Mouse (Mus musculus): ENCODE measurements around the gene Tmc8. TPM values are rescaled to one million over a fixed set of nuclear protein-coding genes. Genes with fewer than 3 reads are reported as not detected.

Gene Tmc8
- polyA plus RNA-seq, 1 experiment from 2014 or later = 1.5 TPM

GRCm38 (mm10) chr11:117760374-117761119 lies 21.3 kb upstream of the Tmc8 start:
- Histone ChIP-seq H3K9ac (no peak overlapping the region), H3K27ac (no peak overlapping the region), H3K4me1 (no peaks in the 10 kb centered on the region), H3K36me3 (replicated peaks) (peaks cover 60% of the 10 kb centered on the region), H3K4me3 (no peak overlapping the region), H3K4me2 (no peak overlapping the region), H3K9me3 (no peaks in the 10 kb centered on the region), H3K27me3 (replicated peaks) (no peaks in the 10 kb centered on the region)
- 88% methylated on average over 26 of the region's 26 CpGs for WGBS
- no peak for ATAC-seq (replicated peaks)

- no peaks in the 10 kb centered on the region for H3K9me3 ChIP-seq
- H3K27me3 ChIP-seq (replicated peaks) = no peaks in the 10 kb centered on the region
- no peak overlapping the region for H3K27ac ChIP-seq
- H3K4me2 ChIP-seq = no peak overlapping the region
- no peak overlapping the region for H3K9ac ChIP-seq
- WGBS = 90% methylated on average over 13 of the region's 13 CpGs
- no peaks in the 10 kb centered on the region for H3K4me1 ChIP-seq
- H3K36me3 ChIP-seq (replicated peaks) = peaks cover 47% of the 10 kb centered on the region
- H3K4me3 ChIP-seq = no peak overlapping the region
- ATAC-seq (replicated peaks) = no peak
Observed at GRCm38 (mm10) chr11:117761801-117762200, 20.1 kb upstream of the Tmc8 start.

- H3K4me3 ChIP-seq = no peak overlapping the region
- WGBS = 84% methylated on average over 12 of the region's 12 CpGs
- H3K27me3 ChIP-seq (replicated peaks) = no peaks in the 10 kb centered on the region
- H3K9me3 ChIP-seq = no peaks in the 10 kb centered on the region
- H3K36me3 ChIP-seq (replicated peaks) = peaks cover 43% of the 10 kb centered on the region
- no peak overlapping the region for H3K9ac ChIP-seq
- H3K4me1 ChIP-seq = no peaks in the 10 kb centered on the region
- no peak overlapping the region for H3K27ac ChIP-seq
- H3K4me2 ChIP-seq = no peak overlapping the region
- no peak for ATAC-seq (replicated peaks)
Observed at GRCm38 (mm10) chr11:117762246-117762645, 19.6 kb upstream of the Tmc8 start.

- H3K4me3 ChIP-seq = no peak overlapping the region
- H3K27me3 ChIP-seq (replicated peaks) = no peaks in the 10 kb centered on the region
- no peak overlapping the region for H3K9ac ChIP-seq
- ATAC-seq (replicated peaks) = no peak
- H3K36me3 ChIP-seq (replicated peaks) = peaks cover 27% of the 10 kb centered on the region
- no peak overlapping the region for H3K4me2 ChIP-seq
- H3K9me3 ChIP-seq = no peaks in the 10 kb centered on the region
- no peak overlapping the region; the same call in 1 of the 2 replicates for H3K27ac ChIP-seq
- H3K4me1 ChIP-seq = peaks cover 4% of the 10 kb centered on the region; the same call in 1 of the 2 replicates
- WGBS = 89% methylated on average over 9 of the region's 9 CpGs
Observed at GRCm38 (mm10) chr11:117764319-117764718, 17.6 kb upstream of the Tmc8 start.

- H3K9ac ChIP-seq = no peak overlapping the region
- H3K4me1 ChIP-seq = peaks cover 6% of the 10 kb centered on the region; the same call in 1 of the 2 replicates
- H3K27me3 ChIP-seq (replicated peaks) = no peaks in the 10 kb centered on the region
- 90% methylated on average over 5 of the region's 5 CpGs for WGBS
- H3K9me3 ChIP-seq = no peaks in the 10 kb centered on the region
- 0 out of 2 replicates have a peak, but pooled peaks have one; percentile 12 for ATAC-seq (replicated peaks)
- peaks cover 18% of the 10 kb centered on the region for H3K36me3 ChIP-seq (replicated peaks)
- H3K4me2 ChIP-seq = no peak overlapping the region
- H3K4me3 ChIP-seq = no peak overlapping the region
- no peak overlapping the region for H3K27ac ChIP-seq
Observed at GRCm38 (mm10) chr11:117765361-117765760, 16.5 kb upstream of the Tmc8 start.

- Histone ChIP-seq H3K36me3 (replicated peaks) (peaks cover 9% of the 10 kb centered on the region; the same call in 1 of the 2 replicates), H3K27ac (no peak overlapping the region), H3K4me3 (no peak overlapping the region), H3K9me3 (no peaks in the 10 kb centered on the region), H3K4me1 (peaks cover 6% of the 10 kb centered on the region; the same call in 1 of the 2 replicates), H3K27me3 (replicated peaks) (no peaks in the 10 kb centered on the region), H3K4me2 (no peak overlapping the region), H3K9ac (no peak overlapping the region)
- WGBS = 91% methylated on average over 3 of the region's 3 CpGs
- ATAC-seq (replicated peaks) = no peak
Observed at GRCm38 (mm10) chr11:117766275-117766674, 15.6 kb upstream of the Tmc8 start.

GRCm38 (mm10) chr11:117768725-117769682 lies 12.9 kb upstream of the Tmc8 start:
- WGBS = 77% methylated on average over 20 of the region's 20 CpGs
- Histone ChIP-seq H3K27me3 (replicated peaks) (no peaks in the 10 kb centered on the region), H3K9me3 (no peaks in the 10 kb centered on the region), H3K4me3 (no peak overlapping the region), H3K27ac (peak overlapping the region; percentile 8; the same call in 1 of the 2 replicates), H3K9ac (no peak overlapping the region), H3K4me1 (peaks cover 6% of the 10 kb centered on the region; the same call in 1 of the 2 replicates), H3K4me2 (no peak overlapping the region), H3K36me3 (replicated peaks) (peaks cover 5% of the 10 kb centered on the region; the same call in 1 of the 2 replicates)
- no peak for ATAC-seq (replicated peaks)

- no peak overlapping the region for H3K4me3 ChIP-seq
- H3K4me1 ChIP-seq = peaks cover 6% of the 10 kb centered on the region; the same call in 1 of the 2 replicates
- H3K27me3 ChIP-seq (replicated peaks) = no peaks in the 10 kb centered on the region
- H3K9me3 ChIP-seq = no peaks in the 10 kb centered on the region
- ATAC-seq (replicated peaks) = no peak
- WGBS = 66% methylated on average over 7 of the region's 7 CpGs
- H3K27ac ChIP-seq = no peak overlapping the region; the same call in 1 of the 2 replicates
- H3K36me3 ChIP-seq (replicated peaks) = peaks cover under 1% of the 10 kb centered on the region; the same call in 1 of the 2 replicates
- H3K9ac ChIP-seq = no peak overlapping the region
- no peak overlapping the region for H3K4me2 ChIP-seq
Observed at GRCm38 (mm10) chr11:117769683-117770047, 12.2 kb upstream of the Tmc8 start.

GRCm38 (mm10) chr11:117770407-117770806 lies 11.5 kb upstream of the Tmc8 start:
- Histone ChIP-seq H3K27ac (no peak overlapping the region), H3K4me2 (no peak overlapping the region), H3K4me3 (no peak overlapping the region), H3K27me3 (replicated peaks) (no peaks in the 10 kb centered on the region), H3K9ac (no peak overlapping the region), H3K9me3 (no peaks in the 10 kb centered on the region), H3K4me1 (peaks cover 6% of the 10 kb centered on the region; the same call in 1 of the 2 replicates), H3K36me3 (replicated peaks) (no peaks in the 10 kb centered on the region; the same call in 1 of the 2 replicates)
- no peak for ATAC-seq (replicated peaks)
- WGBS = 81% methylated on average over 10 of the region's 10 CpGs

- ATAC-seq (replicated peaks) = no peak
- H3K4me2 ChIP-seq = no peak overlapping the region
- no peaks in the 10 kb centered on the region for H3K9me3 ChIP-seq
- no peaks in the 10 kb centered on the region for H3K36me3 ChIP-seq (replicated peaks)
- H3K27ac ChIP-seq = no peak overlapping the region
- no peak overlapping the region for H3K9ac ChIP-seq
- WGBS = 95% methylated on average over 7 of the region's 7 CpGs
- no peaks in the 10 kb centered on the region for H3K27me3 ChIP-seq (replicated peaks)
- H3K4me3 ChIP-seq = no peak overlapping the region
- peaks cover 6% of the 10 kb centered on the region; the same call in 1 of the 2 replicates for H3K4me1 ChIP-seq
Observed at GRCm38 (mm10) chr11:117772352-117772751, 9.5 kb upstream of the Tmc8 start.

- Histone ChIP-seq H3K9me3 (no peaks in the 10 kb centered on the region), H3K4me2 (no peak overlapping the region), H3K27me3 (replicated peaks) (0 out of 2 replicates have a peak, but pooled peaks cover 5% of the 10 kb centered on the region), H3K36me3 (replicated peaks) (no peaks in the 10 kb centered on the region), H3K4me1 (peaks cover 7% of the 10 kb centered on the region; the same call in 1 of the 2 replicates), H3K9ac (no peak overlapping the region), H3K27ac (no peak overlapping the region), H3K4me3 (no peak overlapping the region)
- no peak for ATAC-seq (replicated peaks)
- WGBS = 91% methylated on average over 10 of the region's 10 CpGs
Observed at GRCm38 (mm10) chr11:117774925-117775324, 7.0 kb upstream of the Tmc8 start.

GRCm38 (mm10) chr11:117775540-117775939 lies 6.3 kb upstream of the Tmc8 start:
- no peak overlapping the region for H3K4me3 ChIP-seq
- H3K4me1 ChIP-seq = peaks cover 13% of the 10 kb centered on the region; the same call in 1 of the 2 replicates
- no peak overlapping the region for H3K4me2 ChIP-seq
- H3K9ac ChIP-seq = no peak overlapping the region
- H3K9me3 ChIP-seq = no peaks in the 10 kb centered on the region
- H3K36me3 ChIP-seq (replicated peaks) = no peaks in the 10 kb centered on the region
- H3K27ac ChIP-seq = no peak overlapping the region
- WGBS = 89% methylated on average over 13 of the region's 13 CpGs
- ATAC-seq (replicated peaks) = no peak
- H3K27me3 ChIP-seq (replicated peaks) = peaks cover 12% of the 10 kb centered on the region; the same call in 1 of the 2 replicates

All from midbrain, embryonic 15.5 days (tissue).